Mouse (Mus musculus) midbrain, embryonic 11.5 days (tissue): ENCODE results near the gene Cks1b. TPM values are rescaled to one million over a fixed set of nuclear protein-coding genes. Genes with fewer than 3 reads are reported as not detected.
"Not testable (repeated sequence)": the region's sequence is repeated elsewhere in the genome, so short reads cannot be mapped to it uniquely, and the experiment has no call there.

Source experiments
- ATAC-seq: fragments of 200-750 bp; cut with Nextera tagmentation; 2 replicates; pipeline ENCODE4 v1.8.0; 2017; ENCODE audit warnings: moderate TSS enrichment, moderate library complexity; ENCODE audit not compliant: low FRiP score
- DNase-seq: peaks from one replicate; pipeline ENCODE4 v3.0.0; 2015; ENCODE audit warnings: low spot score; ENCODE audit errors: missing footprints
- H3K27ac ChIP-seq: fragments of 300-500 bp; sonication (generic); 2 replicates; pipeline ENCODE4 v1.5.1; 2014; ENCODE audit warnings: low read depth, low read length
- H3K27me3 ChIP-seq: fragments of 300-500 bp; sonication (generic); 2 replicates; pipeline ENCODE4 v1.6.1; 2014; ENCODE audit warnings: mild to moderate bottlenecking, low read length, moderate library complexity, mixed read lengths; ENCODE audit not compliant: control insufficient read depth, insufficient read depth
- H3K36me3 ChIP-seq: fragments of 300-500 bp; sonication (generic); 2 replicates; pipeline ENCODE4 v1.6.1; 2014; ENCODE audit warnings: mild to moderate bottlenecking, low read length, moderate library complexity, mixed read lengths; ENCODE audit not compliant: control insufficient read depth, insufficient read depth
- H3K4me1 ChIP-seq: fragments of 300-500 bp; sonication (generic); 2 replicates; pipeline ENCODE4 v1.6.1; 2014; ENCODE audit warnings: low read length; ENCODE audit not compliant: control insufficient read depth, insufficient read depth
- H3K4me2 ChIP-seq: fragments of 300-500 bp; sonication (generic); 2 replicates; pipeline ENCODE4 v1.6.1; 2014; ENCODE audit warnings: mild to moderate bottlenecking, moderate library complexity
- H3K4me3 ChIP-seq: fragments of 300-500 bp; sonication (generic); 2 replicates; pipeline ENCODE4 v1.5.1; 2014; ENCODE audit warnings: low read depth, low read length
- H3K9ac ChIP-seq: fragments of 300-500 bp; sonication (generic); 2 replicates; pipeline ENCODE4 v1.6.1; 2014; ENCODE audit warnings: low read length
- H3K9me3 ChIP-seq: fragments of 300-500 bp; sonication (generic); 2 replicates; pipeline ENCODE4 v1.6.1; 2016; ENCODE audit warnings: low read length; ENCODE audit not compliant: control insufficient read depth
- WGBS: fragments of 180-500 bp; shearing (Covaris S2); extraction: QIAGEN DNeasy Blood & Tissue Kit; methylation state at CpG from one replicate; pipeline ENCODE4 v1.1.7; 2014; 5-methylcytosine and 5-hydroxymethylcytosine counted together
- polyA plus RNA-seq: library from polyadenylated mRNA; unstranded; fragments of >200 nt; fragmentation: Nextera tagmentation; extraction: Ambion mirVana; gene quantifications from 2 replicates; pipeline ENCODE4 v1.2.1, GENCODE M21; 2014

Gene Cks1b
- polyA plus RNA-seq, 1 experiment from 2014 or later: 441 TPM

GRCm38 (mm10) chr3:89430171-89431159, 12.3 kb upstream of the Cks1b start, which contains the start of gene Pygo2:
Gene Pygo2, plus strand, starts transcription at chr3:89430214.
- H3K4me1 ChIP-seq: peaks cover 7% of the 10 kb centered on the region
- peaks cover 6% of the 10 kb centered on the region; the same call in 1 of the 2 replicates for H3K36me3 ChIP-seq
- H3K4me2 ChIP-seq: peak within 1 kb of the TSS; percentile 91

GRCm38 (mm10) chr3:89429021-89429420, 10.8 kb upstream of the Cks1b start:
- not testable (repeated sequence) for H3K36me3 ChIP-seq, ATAC-seq

More at GRCm38 (mm10) chr3:89430171-89431159, 12.3 kb upstream of the Cks1b start, which contains the start of gene Pygo2:
- WGBS: 2% methylated on average over 68 of the region's 68 CpGs
- DNase-seq (peak; percentile 98), ATAC-seq (peak; percentile 97)
- Histone ChIP-seq H3K9ac (peak within 1 kb of the TSS; percentile 95), H3K27ac (peak within 1 kb of the TSS; percentile 74), H3K9me3 (no peaks in the 10 kb centered on the region), H3K4me3 (peak within 1 kb of the TSS; percentile 95), H3K27me3 (no peaks in the 10 kb centered on the region)

DNA sequence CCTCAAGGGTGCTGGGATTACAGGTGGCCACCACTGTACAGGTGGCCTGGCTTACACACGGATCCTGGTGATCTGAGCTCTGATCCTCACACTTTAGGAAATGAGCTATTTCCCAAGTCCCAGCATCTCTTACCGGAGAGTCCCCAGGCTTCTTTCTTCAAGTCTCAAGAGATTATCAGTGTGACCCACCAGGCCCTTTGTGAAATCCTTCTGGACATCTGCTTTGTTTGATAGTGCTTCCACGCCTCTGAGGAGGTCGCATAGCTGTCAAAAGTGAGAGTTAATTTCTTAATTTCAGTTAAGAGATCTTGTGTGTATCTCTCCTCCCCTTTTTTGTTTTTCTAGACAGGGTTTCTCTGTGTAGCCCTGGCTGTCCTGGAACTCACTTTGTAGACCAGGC, 7.7 kb upstream of the Cks1b start:
- peaks cover 15% of the 10 kb centered on the region for H3K4me1 ChIP-seq
- H3K4me3 ChIP-seq: no peak overlapping the region
- H3K27ac ChIP-seq: no peak overlapping the region
- DNase-seq (no peak), ATAC-seq (no peak)
- H3K36me3 ChIP-seq: no peaks in the 10 kb centered on the region
- H3K9ac ChIP-seq: no peak overlapping the region
- no peaks in the 10 kb centered on the region for H3K9me3 ChIP-seq
- no peaks in the 10 kb centered on the region for H3K27me3 ChIP-seq
- 86% methylated on average over 4 of the region's 4 CpGs for WGBS
- no peak overlapping the region for H3K4me2 ChIP-seq

More at GRCm38 (mm10) chr3:89429021-89429420, 10.8 kb upstream of the Cks1b start:
- not testable (repeated sequence) for H3K4me3 ChIP-seq, H3K9ac ChIP-seq, H3K4me1 ChIP-seq, H3K27me3 ChIP-seq, H3K27ac ChIP-seq, H3K9me3 ChIP-seq, H3K4me2 ChIP-seq, DNase-seq
- WGBS: 91% methylated on average over 6 of the region's 7 CpGs

- Histone ChIP-seq H3K27ac (no peak overlapping the region), H3K9ac (no peak overlapping the region), H3K27me3 (no peaks in the 10 kb centered on the region), H3K4me3 (no peak overlapping the region), H3K9me3 (no peaks in the 10 kb centered on the region), H3K4me1 (peaks cover 17% of the 10 kb centered on the region), H3K4me2 (no peak overlapping the region), H3K36me3 (no peaks in the 10 kb centered on the region)
- 91% methylated on average over 5 of the region's 5 CpGs for WGBS
- DNase-seq (no peak), ATAC-seq (no peak)
These were observed 7.0 kb upstream of the Cks1b start for GRCm38 (mm10) chr3:89425141-89425525.

DNA sequence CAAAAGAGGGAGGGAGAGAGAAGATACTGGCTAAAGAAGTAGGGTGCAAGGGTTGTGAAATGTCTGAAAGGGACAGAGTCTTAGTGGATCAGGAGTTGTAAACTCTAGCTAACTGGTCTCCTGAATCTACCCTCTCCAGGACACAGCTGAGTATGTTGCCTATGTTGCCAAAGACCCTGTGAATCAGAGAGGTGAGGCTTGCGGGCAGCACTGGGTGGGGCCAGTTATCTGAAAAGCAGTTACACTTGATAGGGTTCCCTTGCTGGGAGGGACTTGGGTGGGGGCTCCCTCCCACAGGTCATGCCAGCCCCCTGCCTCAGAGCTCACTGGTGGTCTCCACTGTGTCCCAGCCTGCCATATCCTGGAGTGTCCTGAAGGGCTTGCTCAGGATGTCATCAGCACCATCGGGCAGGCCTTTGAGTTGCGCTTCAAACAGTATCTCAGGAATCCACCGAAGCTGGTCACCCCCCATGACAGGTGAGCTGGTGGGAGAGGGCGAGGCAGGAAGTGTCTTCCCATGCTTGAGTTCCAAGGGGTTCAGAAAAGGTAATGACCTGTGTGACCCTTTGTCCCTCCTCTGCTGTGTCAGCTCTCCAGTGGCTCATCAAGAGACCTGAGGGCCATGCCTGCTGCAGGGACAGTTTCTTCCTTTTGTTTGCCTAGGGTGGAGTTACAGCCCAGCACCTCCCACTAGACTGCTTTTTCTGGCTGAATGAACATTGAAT, 6.4 kb upstream of the Cks1b start:
- no peak for DNase-seq
- no peak overlapping the region for H3K27ac ChIP-seq
- H3K9me3 ChIP-seq: no peaks in the 10 kb centered on the region
- no peak overlapping the region for H3K4me3 ChIP-seq
- ATAC-seq: no peak
- H3K4me1 ChIP-seq: peaks cover 21% of the 10 kb centered on the region
- 91% methylated on average over 5 of the region's 5 CpGs for WGBS
- no peak overlapping the region for H3K4me2 ChIP-seq
- no peaks in the 10 kb centered on the region for H3K36me3 ChIP-seq
- H3K9ac ChIP-seq: no peak overlapping the region
- no peaks in the 10 kb centered on the region for H3K27me3 ChIP-seq

DNA sequence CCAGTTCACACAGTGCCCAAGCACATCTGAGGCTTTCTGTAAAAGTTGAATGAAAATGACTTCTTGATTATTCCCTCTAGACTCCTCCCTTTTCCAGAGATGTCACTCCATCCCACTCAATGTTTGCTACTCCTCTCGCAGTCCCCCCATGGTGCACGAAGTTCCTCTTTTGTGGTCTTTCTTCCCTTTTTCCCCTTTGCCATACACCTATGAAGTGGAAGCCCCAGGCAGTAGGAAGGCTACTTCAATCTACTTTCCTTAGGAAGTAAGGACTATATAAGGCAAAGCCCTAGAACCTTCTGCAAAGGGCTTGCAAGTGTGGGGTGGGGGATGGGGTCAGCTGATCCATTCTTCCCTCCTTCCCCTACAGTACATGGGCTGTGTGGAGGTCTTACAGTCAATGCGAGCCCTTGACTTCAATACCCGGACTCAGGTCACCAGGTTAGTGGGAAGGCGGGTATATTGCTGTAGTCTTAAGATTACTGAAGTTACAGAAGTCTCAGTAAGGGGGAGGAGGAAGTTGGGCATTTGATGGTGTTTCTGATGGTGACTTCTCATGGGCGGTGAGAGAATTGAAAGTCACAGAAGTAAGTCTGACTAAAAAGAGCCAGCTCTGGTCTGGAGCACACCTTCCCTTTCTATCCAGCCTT, 4.5 kb upstream of the Cks1b start:
- DNase-seq (no peak), ATAC-seq (no peak)
- H3K4me2 ChIP-seq: no peak overlapping the region; the same call in 1 of the 2 replicates
- no peaks in the 10 kb centered on the region for H3K27me3 ChIP-seq
- H3K27ac ChIP-seq: no peak overlapping the region
- WGBS: 73% methylated on average over 6 of the region's 6 CpGs
- peaks cover 24% of the 10 kb centered on the region for H3K4me1 ChIP-seq
- H3K4me3 ChIP-seq: peak overlapping the region; percentile 32; the same call in 1 of the 2 replicates
- no peaks in the 10 kb centered on the region for H3K9me3 ChIP-seq
- H3K36me3 ChIP-seq: no peaks in the 10 kb centered on the region
- H3K9ac ChIP-seq: no peak overlapping the region

DNA sequence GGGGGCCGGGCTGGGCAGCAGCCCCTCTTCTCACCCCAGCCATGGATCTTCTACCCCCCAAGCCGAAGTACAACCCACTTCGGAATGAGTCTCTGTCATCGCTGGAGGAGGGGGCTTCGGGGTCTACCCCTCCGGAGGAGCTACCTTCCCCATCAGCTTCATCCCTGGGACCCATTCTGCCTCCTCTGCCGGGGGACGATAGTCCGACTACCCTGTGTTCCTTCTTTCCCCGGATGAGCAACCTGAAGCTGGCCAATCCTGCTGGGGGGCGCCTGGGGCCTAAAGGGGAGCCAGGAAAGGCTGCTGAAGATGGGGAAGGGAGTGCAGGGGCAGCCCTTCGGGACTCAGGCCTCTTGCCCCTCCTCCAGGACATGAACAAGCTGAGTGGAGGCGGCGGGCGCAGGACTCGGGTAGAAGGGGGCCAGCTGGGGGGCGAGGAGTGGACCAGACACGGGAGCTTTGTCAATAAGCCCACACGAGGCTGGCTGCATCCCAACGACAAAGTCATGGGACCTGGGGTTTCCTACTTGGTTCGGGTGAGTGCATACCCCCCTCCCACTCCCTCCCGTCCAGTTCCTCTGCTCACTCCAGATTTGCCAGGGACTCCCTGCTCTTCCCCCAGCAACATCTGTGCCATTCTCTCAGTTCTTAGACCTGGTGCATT, 3.8 kb upstream of the Cks1b start:
- peak overlapping the region; percentile 61 for H3K4me2 ChIP-seq
- peak overlapping the region; percentile 32 for H3K4me3 ChIP-seq
- H3K4me1 ChIP-seq: peaks cover 28% of the 10 kb centered on the region
- DNase-seq: peak; percentile 87
- no peaks in the 10 kb centered on the region for H3K9me3 ChIP-seq
- H3K27me3 ChIP-seq: no peaks in the 10 kb centered on the region
- no peaks in the 10 kb centered on the region for H3K36me3 ChIP-seq
- ATAC-seq: no peak
- WGBS: 4% methylated on average over 22 of the region's 22 CpGs
- H3K27ac ChIP-seq: no peak overlapping the region
- H3K9ac ChIP-seq: peak overlapping the region; percentile 71

- Histone ChIP-seq H3K4me1 (peaks cover 32% of the 10 kb centered on the region), H3K36me3 (peaks cover 2% of the 10 kb centered on the region; the same call in 1 of the 2 replicates), H3K9me3 (no peaks in the 10 kb centered on the region), H3K4me3 (peak overlapping the region; percentile 32), H3K4me2 (peak overlapping the region; percentile 61), H3K9ac (peak overlapping the region; percentile 71), H3K27me3 (no peaks in the 10 kb centered on the region), H3K27ac (peak overlapping the region; percentile 20; the same call in 1 of the 2 replicates)
- peak; percentile 36; the same call in 1 of the 2 replicates for ATAC-seq
- peak; percentile 91 for DNase-seq
- WGBS: 4% methylated on average over 11 of the region's 11 CpGs
These were observed 3.0 kb upstream of the Cks1b start for GRCm38 (mm10) chr3:89421002-89421774.
